Mouse (Mus musculus): Measurements from ENCODE around the gene Hist2h2be.
"Not testable (repeated sequence)": the region's sequence is repeated elsewhere in the genome, so short reads cannot be mapped to it uniquely, and the experiment has no call there.

DNA sequence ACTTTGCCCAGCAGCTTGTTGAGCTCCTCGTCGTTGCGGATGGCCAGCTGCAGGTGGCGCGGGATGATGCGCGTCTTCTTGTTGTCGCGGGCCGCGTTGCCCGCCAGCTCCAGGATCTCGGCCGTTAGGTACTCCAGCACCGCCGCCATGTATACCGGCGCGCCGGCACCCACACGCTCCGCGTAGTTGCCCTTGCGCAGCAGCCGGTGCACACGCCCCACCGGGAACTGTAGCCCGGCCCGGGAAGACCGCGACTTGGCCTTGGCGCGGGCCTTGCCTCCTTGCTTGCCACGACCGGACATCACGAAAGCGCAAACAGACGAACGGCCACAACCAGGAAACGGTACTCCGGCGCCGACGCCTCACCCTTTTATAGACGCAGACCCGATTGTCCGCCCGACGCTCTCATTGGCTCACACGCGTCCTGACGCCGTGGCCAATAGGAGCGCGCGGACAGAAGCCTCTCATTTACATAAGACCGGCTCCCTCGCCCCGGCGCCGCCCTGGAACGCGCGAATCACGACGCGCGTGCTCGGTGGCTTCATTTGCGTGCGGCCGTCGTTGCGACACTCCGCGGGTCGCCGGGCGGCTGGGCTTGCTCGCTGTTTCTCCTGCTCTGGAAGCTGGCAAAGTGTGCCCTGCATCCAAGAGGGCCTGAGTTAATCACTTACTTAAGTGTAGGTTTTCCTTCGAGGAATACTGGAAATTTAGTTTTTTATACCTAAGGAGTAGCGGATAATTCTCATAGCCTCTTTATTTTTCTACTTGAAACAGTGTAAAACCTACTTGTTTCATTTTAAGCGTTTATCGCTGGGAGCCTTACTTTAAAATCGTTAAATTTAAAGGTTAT lies 19.3 kb downstream of the Hist2h2be start, which contains the start of gene Hist2h2aa2:
- TF ChIP-seq CTCF (IDR thresholded peaks at IDR 0.05; ENCODE audit: borderline replicate concordance, control insufficient read depth, extremely low read depth, insufficient read depth, low read length, poor library complexity), result not testable (repeated sequence)
- peak; percentile 53 for TF ChIP-seq POLR2A (IDR thresholded peaks at IDR 0.05; ENCODE audit: control insufficient read depth, extremely low read depth, insufficient read depth, low read length, poor library complexity)

Data from thymus, adult 2 months (tissue).